In genomic region chr4:14163352-14163943, GRCm38 (mm10) we compare ENCODE assay signal across 26 mouse cellular contexts.
"Had no signal": no experiment of that assay in that cellular context is flagged by ENCODE, and none has a peak within 500 bp of the region (broad histone marks: within the 10 kb centered on the region; RNA-seq: fewer than 3 reads in every experiment).

No protein-coding gene starts in this region.

- H3K9ac ChIP-seq: heart, embryonic 13.5 days; heart, embryonic 15.5 days; hindbrain, embryonic 12.5 days; hindbrain, embryonic 14.5 days; kidney, embryonic 15.5 days; liver, embryonic 14.5 days had no signal

- H3K27ac ChIP-seq: heart, adult 2 months; heart, embryonic 13.5 days; heart, embryonic 15.5 days; hindbrain, embryonic 12.5 days; hindbrain, embryonic 14.5 days; kidney, embryonic 15.5 days; kidney, postnatal 0 days; layer of hippocampus, adult 2 months; liver, embryonic 14.5 days had no signal

- H3K4me2 ChIP-seq: heart, embryonic 11.5 days; heart, embryonic 13.5 days; heart, embryonic 15.5 days; hindbrain, embryonic 12.5 days; hindbrain, embryonic 14.5 days; kidney, embryonic 15.5 days; liver, embryonic 11.5 days had no signal

- H3K9me3 ChIP-seq: heart, embryonic 13.5 days; heart, embryonic 15.5 days; hindbrain, embryonic 12.5 days; kidney, embryonic 15.5 days had no signal

- ATAC-seq: hindbrain, embryonic 16.5 days; intestine, embryonic 16.5 days had no signal

- H3K4me3 ChIP-seq: heart, adult 2 months; heart, embryonic 13.5 days; heart, embryonic 15.5 days; hindbrain, embryonic 12.5 days; kidney, embryonic 15.5 days; layer of hippocampus, adult 2 months had no signal

- H3K27me3 ChIP-seq: heart, embryonic 13.5 days; heart, embryonic 15.5 days; hindbrain, embryonic 12.5 days; kidney, embryonic 15.5 days had no signal

- DNase-seq: gastrocnemius, postnatal 14 days; gastrocnemius, postnatal 36 days; heart, adult 11 months; heart, adult 2 months; heart, postnatal 14 days; heart, postnatal 36 days; kidney, adult 11 months; kidney, adult 2 months; kidney, adult 9 months; kidney, postnatal 14 days; kidney, postnatal 36 days; layer of hippocampus, postnatal 36 days; left cerebral cortex, postnatal 4 days; liver had no signal

- H3K36me3 ChIP-seq: heart, embryonic 13.5 days; heart, embryonic 15.5 days; hindbrain, embryonic 12.5 days; kidney, embryonic 15.5 days had no signal

- H3K4me1 ChIP-seq: heart, embryonic 13.5 days; heart, embryonic 15.5 days; hindbrain, embryonic 12.5 days; kidney, embryonic 15.5 days had no signal
